In the genomic region with DNA sequence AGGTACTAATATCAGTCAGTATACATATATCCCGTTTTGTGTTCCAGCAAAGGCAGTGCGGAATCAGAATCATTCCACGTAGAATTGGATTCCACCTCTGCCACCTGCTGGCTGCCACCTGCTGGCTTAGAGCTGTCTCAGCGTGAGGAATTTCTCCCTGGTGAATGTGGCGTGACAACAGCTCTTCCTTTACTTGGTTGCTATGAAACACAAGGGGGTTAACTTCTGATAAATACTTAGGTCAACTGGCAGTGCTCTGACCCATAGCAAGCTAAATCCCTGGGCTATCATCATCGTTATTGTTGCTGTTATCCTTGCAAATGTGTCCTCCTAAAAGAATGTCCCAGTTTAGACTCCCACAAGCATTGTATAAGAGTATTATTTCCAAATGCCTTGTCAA, we compare ENCODE assay signal across 9 mouse cellular contexts. TPM values are rescaled to one million over a fixed set of nuclear protein-coding genes. Genes with fewer than 3 reads are reported as not detected.
DNase-seq lines count a peak whose midpoint lies in the region; ATAC-seq and TF ChIP-seq lines count a peak whose summit lies in the region.
"Had no signal": no experiment of that assay in that cellular context is flagged by ENCODE, and none has a peak within 500 bp of the region (broad histone marks: within the 10 kb centered on the region; RNA-seq: fewer than 3 reads in every experiment).

No protein-coding gene starts in this region.

- DNase-seq in left cerebral cortex, adult 11 months (ENCODE audit: low spot score): peak; percentile 4
- DNase-seq in left cerebral cortex, postnatal 4 days: no peak
- DNase-seq in hindbrain, embryonic 11.5 days (ENCODE audit: low spot score): peak; percentile 11
- peak; percentile 10 to 28 for DNase-seq in left cerebral cortex, postnatal 10 days (ENCODE audit: extremely low spot score in 1 of 2, low spot score in 2 of 2)
- DNase-seq in cerebellum, adult 18-20 months: no peak
- no peak for DNase-seq in cerebellum, adult 9-10 months

- 7% methylated on average over 6 of the region's 6 CpGs for WGBS in hindbrain, embryonic 11.5 days
- WGBS in neural tube, embryonic 15.5 days: 11% methylated on average over 6 of the region's 6 CpGs

- no peaks in the 10 kb centered on the region for H3K27me3 ChIP-seq in hindbrain, embryonic 11.5 days (ENCODE audit: control insufficient read depth, insufficient read depth, low read length)
- no peaks in the 10 kb centered on the region for H3K27me3 ChIP-seq in neural tube, embryonic 15.5 days (replicated peaks)
- H3K27me3 ChIP-seq: neural tube, embryonic 12.5 days had no signal

- H3K4me1 ChIP-seq in cortical plate, adult 2 months (ENCODE audit: control insufficient read depth, insufficient read depth, low read length): no peaks in the 10 kb centered on the region
- H3K4me1 ChIP-seq in hindbrain, embryonic 11.5 days (replicated peaks; ENCODE audit: control insufficient read depth, insufficient read depth, low read length): no peaks in the 10 kb centered on the region
- H3K4me1 ChIP-seq in neural tube, embryonic 15.5 days: no peaks in the 10 kb centered on the region
- H3K4me1 ChIP-seq: neural tube, embryonic 12.5 days had no signal

- H3K9ac ChIP-seq in hindbrain, embryonic 11.5 days (ENCODE audit: low read depth, low read length): no peak overlapping the region
- no peak overlapping the region for H3K9ac ChIP-seq in neural tube, embryonic 15.5 days (replicated peaks)
- H3K9ac ChIP-seq: neural tube, embryonic 12.5 days had no signal

- intact Hi-C loops in left cerebral cortex, postnatal 4 days (cut with DNase I): no loop called here
- intact Hi-C loops in left cerebral cortex, postnatal 10 days (cut with DNase I): loop anchor here (5.0 kb wide), 1 partner anchor 54 kb away; no protein-coding TSS in a partner anchor

- ATAC-seq in hindbrain, embryonic 11.5 days (ENCODE audit: low FRiP score): peak; percentile 22; the same call in 1 of the 2 replicates
- ATAC-seq in neural tube, embryonic 15.5 days (ENCODE audit: low FRiP score): peak; percentile 70; the same call in 1 of the 2 replicates

- H3K4me2 ChIP-seq in hindbrain, embryonic 11.5 days (replicated peaks; ENCODE audit: low read depth, low read length): no peak overlapping the region
- H3K4me2 ChIP-seq in neural tube, embryonic 15.5 days: no peak overlapping the region
- H3K4me2 ChIP-seq: neural tube, embryonic 12.5 days had no signal

- H3K9me3 ChIP-seq in hindbrain, embryonic 11.5 days (ENCODE audit: control insufficient read depth, low read length): no peaks in the 10 kb centered on the region
- H3K9me3 ChIP-seq in neural tube, embryonic 15.5 days (replicated peaks): no peaks in the 10 kb centered on the region
- H3K9me3 ChIP-seq: neural tube, embryonic 12.5 days had no signal

- no peak overlapping the region for H3K27ac ChIP-seq in cortical plate, adult 2 months (ENCODE audit: insufficient read depth, low read length)
- no peak overlapping the region for H3K27ac ChIP-seq in hindbrain, embryonic 11.5 days (ENCODE audit: low read depth, low read length)
- no peak overlapping the region for H3K27ac ChIP-seq in neural tube, embryonic 15.5 days (replicated peaks)
- H3K27ac ChIP-seq: neural tube, embryonic 12.5 days had no signal

- no peak for TF ChIP-seq POLR2A in cortical plate, adult 2 months (IDR thresholded peaks at IDR 0.05; ENCODE audit: extremely low read depth, insufficient read depth, low read length)

- peak; percentile 67 for TF ChIP-seq CTCF in cortical plate, adult 2 months (IDR thresholded peaks at IDR 0.05; ENCODE audit: extremely low read depth, insufficient read depth, low read length)

- H3K36me3 ChIP-seq in hindbrain, embryonic 11.5 days (ENCODE audit: control insufficient read depth, insufficient read depth, low read length): no peaks in the 10 kb centered on the region
- H3K36me3 ChIP-seq in neural tube, embryonic 15.5 days: no peaks in the 10 kb centered on the region
- H3K36me3 ChIP-seq: neural tube, embryonic 12.5 days had no signal

- H3K4me3 ChIP-seq in cortical plate, adult 2 months (ENCODE audit: insufficient read depth, low read length): no peak overlapping the region
- H3K4me3 ChIP-seq in hindbrain, embryonic 11.5 days (ENCODE audit: low read depth, low read length): no peak overlapping the region
- no peak overlapping the region for H3K4me3 ChIP-seq in neural tube, embryonic 15.5 days (replicated peaks)
- H3K4me3 ChIP-seq: neural tube, embryonic 12.5 days had no signal

RNA-seq across cellular contexts. Expression of a gene that starts 17.2 kb away (rescaled TPM):
- total RNA-seq in left cerebral cortex, postnatal 4 days (2021): not detected
- not detected in 2 replicates for polyA plus RNA-seq in cortical plate, adult 2 months (2012; rRNA removed)
- polyA plus RNA-seq in hindbrain, embryonic 11.5 days (2014; fragmentation: Nextera tagmentation; extraction: Ambion mirVana): not detected in 2 replicates
- total RNA-seq in left cerebral cortex, postnatal 10 days (2021): not detected
- not detected in 2 replicates for polyA plus RNA-seq in neural tube, embryonic 15.5 days (2015; fragmentation: Nextera tagmentation; extraction: Ambion mirVana)
- polyA plus RNA-seq: neural tube, embryonic 12.5 days had no signal

RNA-seq across cellular contexts. Expression of a gene that starts 23.6 kb away (rescaled TPM):
- total RNA-seq in left cerebral cortex, postnatal 4 days (2021): 1 to 10 TPM; 6.4 to 6.5 TPM
- polyA plus RNA-seq in cortical plate, adult 2 months (2012; rRNA removed): 4.0 and 4.9 TPM in 2 replicates
- polyA plus RNA-seq in hindbrain, embryonic 11.5 days (2014; fragmentation: Nextera tagmentation; extraction: Ambion mirVana): 1.4 and 1.6 TPM in 2 replicates
- total RNA-seq in left cerebral cortex, postnatal 10 days (2021): 1 to 10 TPM; 6.2 to 6.6 TPM
- polyA plus RNA-seq in neural tube, embryonic 15.5 days (2015; fragmentation: Nextera tagmentation; extraction: Ambion mirVana): 8.6 and 9.6 TPM in 2 replicates

RNA-seq across cellular contexts. Expression of a gene that starts 36.0 kb away (rescaled TPM):
- not detected for total RNA-seq in left cerebral cortex, postnatal 4 days (2021)
- not detected in 2 replicates for polyA plus RNA-seq in cortical plate, adult 2 months (2012; rRNA removed)
- polyA plus RNA-seq in hindbrain, embryonic 11.5 days (2014; fragmentation: Nextera tagmentation; extraction: Ambion mirVana): not detected in 2 replicates
- not detected for total RNA-seq in left cerebral cortex, postnatal 10 days (2021)
- polyA plus RNA-seq in neural tube, embryonic 15.5 days (2015; fragmentation: Nextera tagmentation; extraction: Ambion mirVana): not detected in 2 replicates
- polyA plus RNA-seq: neural tube, embryonic 12.5 days had no signal

Comparison
In these comparisons a context has a peak if more than half of its experiments do, and no peak if none do; other contexts are left out.
1. DNase-seq: peak in left cerebral cortex, adult 11 months (single experiment), hindbrain, embryonic 11.5 days (single experiment) and left cerebral cortex, postnatal 10 days (2 of 2); none in left cerebral cortex, postnatal 4 days (single experiment), cerebellum, adult 18-20 months (0 of 2) and cerebellum, adult 9-10 months (single experiment).